Mouse (Mus musculus): ENCODE measurements around the gene Pcbd2.

Pcbd2 gene

DNA sequence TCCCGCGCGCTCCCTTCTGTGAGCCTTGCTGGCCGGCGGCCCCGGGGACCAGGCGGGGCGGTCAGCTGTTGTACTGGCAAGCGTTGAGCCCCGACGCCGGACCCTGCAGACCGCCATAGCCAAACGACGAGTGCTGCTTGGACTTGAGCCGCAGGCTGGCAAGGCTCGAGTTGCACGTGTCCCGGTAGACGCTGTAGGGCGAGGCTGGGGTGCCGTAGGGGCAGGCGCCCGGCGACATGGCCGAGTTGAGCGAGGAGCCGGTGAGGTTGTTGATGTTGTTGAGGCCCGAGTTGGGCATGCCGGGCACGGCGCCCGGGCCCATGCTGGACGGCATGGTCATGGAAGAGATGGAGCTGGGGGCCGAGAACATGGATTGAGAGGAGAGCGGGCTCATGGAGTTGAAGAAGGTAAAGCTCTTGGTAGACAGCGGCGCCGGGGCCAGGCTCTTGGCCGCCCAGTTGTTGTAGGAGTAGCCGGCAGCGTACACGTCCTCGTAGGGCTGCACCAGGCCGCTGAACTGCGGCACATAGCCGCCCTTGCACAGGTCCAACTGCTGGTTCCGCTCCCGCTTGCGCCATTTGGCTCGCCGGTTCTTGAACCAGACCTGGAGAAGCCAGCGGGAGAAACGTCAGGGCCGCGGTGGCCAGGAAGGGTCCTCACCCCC is 99.0 kb downstream of the Pcbd2 start:
- DNase-seq (ENCODE audit: low spot score): peak; percentile 53

Measured in retina, embryonic 14.5 days (tissue).